Mouse (Mus musculus) B cell, adult 2 months (primary cell): ENCODE data around the gene Il12rb1.
A peak's percentile ranks its signal among the peaks of the same experiment; 100 is the strongest.

Experiments used
- DNase-seq, 2 experiments: peaks; one replicate each; pipeline ENCODE4 v3.0.0; 2022

Gene Il12rb1

DNA sequence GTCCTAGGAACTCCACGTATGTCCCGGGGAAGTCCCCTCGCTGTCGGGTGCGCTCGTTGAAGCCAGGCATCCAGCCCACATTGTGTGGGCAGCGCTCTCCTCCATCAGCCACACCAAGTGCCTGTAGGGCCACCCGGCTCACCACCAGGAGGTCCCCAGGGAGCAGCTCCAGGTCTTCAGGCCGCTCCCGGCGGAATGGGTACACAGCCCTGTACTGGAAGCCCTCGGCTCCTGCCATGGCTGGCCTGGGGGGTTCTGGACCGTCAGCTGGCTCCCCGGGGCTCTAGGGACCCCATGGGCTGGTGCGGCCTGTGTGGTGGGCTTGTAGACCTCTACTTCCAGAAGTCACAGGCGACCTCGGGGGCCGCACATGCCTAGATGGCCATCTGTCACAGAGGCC is 33.5 kb upstream of the Il12rb1 start:
- no peak for DNase-seq

DNA sequence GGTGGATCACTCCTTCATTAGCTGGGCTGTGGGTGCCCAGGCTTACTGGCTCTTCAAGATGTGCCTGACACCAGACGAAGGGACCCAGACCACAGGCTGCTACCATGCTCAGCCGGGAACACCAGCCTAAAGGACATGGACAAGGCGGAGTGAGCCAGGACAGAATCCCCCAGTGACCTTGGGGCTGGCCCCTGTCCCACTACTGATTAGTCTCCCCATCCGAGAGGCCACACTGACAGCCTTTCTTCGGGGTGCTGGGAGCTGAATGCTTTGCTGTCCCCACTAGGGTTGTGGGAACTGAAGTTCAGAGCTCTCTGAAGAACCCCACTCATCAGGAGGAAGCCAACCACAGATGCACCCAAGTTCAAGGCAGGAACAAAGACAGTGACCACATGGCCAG is 33.0 kb upstream of the Il12rb1 start:
- DNase-seq: no peak

DNA sequence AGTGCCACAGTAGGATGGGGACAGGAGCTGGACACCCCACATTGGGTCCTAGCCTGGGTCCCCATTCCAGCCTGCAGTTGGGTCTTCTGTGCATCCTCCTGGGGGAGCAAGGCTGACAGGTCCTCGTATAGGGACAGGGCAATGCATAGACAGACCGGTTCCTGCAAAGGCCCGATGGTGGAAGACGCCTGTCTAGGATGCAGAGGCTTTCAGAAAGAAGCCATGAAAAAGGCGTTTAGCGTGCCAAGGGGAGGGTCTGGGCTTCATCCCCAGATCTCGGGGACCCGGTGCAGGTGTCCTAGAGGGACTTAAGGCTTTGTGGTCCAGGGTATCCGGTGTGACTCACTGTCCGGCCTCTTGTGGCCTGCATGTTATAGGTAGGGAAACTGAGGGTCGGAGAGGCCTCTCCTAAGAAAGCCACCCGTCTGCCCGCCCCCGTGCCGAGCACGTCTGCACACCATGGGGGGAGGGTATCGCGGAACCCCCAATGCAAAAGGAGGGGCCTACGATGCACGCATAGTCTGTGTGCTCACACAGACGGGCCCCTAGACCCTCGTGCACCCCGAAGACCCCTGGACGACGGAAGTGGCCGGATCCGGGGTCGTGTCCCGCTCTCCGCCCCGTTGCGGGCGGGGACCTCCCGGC is 32.3 kb upstream of the Il12rb1 start:
- DNase-seq: peak in 1 of 2 experiments; percentile 25

DNA sequence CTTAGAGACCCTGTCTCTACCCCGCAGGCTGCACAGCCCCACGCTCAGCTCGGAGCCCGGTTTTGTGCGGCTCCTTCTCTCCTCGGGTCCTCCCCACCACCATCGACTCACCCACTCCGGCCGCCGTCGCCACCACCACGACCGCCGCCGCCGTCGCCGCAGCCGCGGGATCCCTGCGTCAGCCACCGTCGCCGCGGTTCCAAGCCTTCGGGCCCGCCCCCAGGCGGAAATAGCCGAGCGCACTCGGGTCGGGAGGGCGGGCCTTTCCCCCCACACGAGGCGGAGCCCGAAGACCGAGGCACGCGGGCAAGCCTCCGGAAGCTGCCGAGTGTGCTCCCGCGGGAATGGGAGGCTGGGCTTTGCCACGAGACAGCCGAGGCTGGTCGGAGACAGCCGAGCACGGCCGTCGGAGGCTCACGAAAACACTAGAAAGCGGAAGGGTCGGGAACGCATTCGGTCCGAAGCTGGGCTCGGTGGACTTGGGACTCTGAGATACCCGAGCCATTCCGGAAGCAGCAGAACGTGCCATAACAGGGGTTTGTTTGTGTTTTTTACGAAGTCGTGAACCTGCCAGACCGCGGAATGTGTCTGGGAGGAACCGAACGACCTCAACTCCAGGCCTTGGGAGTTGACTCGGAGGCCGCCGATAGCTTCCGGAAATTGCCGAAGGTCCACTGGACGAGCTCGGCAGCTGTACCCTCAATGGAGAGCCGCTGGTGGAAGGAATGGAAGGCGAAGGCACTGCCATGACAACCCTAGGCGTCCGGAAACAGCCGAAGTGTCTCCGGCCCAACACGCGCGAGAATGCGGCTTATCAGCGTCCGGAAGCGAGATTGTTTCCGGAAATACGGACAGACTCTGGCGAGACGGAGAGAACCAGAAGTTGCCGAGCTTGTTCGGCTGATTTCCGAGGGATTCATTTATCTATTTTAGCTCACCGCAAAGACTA is 31.5 kb upstream of the Il12rb1 start, which contains the start of gene Pik3r2:
Pik3r2 (minus strand) TSS at position 218 of the 949 bp plus-strand sequence.
- DNase-seq: peak; percentile 98 to 99

DNA sequence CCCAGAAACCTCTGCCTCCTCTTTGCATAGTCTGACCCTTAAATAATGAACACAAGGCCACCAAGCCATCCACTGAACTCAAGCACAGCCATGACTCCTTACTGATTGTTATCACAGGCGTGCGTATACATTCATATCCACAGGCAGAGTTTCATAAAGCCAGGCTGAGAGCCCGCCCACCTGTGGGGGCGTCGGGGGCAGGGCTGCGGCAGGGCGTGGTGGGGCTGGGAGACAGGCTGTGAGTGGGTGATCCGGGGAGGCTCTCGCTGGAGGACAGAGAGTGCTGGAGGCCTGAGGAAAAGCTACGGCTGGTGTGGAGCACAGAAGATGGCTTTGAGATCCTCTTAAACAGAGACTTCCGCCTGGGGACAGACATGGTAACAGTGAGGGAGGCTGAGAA is 28.2 kb upstream of the Il12rb1 start:
- DNase-seq: no peak

DNA sequence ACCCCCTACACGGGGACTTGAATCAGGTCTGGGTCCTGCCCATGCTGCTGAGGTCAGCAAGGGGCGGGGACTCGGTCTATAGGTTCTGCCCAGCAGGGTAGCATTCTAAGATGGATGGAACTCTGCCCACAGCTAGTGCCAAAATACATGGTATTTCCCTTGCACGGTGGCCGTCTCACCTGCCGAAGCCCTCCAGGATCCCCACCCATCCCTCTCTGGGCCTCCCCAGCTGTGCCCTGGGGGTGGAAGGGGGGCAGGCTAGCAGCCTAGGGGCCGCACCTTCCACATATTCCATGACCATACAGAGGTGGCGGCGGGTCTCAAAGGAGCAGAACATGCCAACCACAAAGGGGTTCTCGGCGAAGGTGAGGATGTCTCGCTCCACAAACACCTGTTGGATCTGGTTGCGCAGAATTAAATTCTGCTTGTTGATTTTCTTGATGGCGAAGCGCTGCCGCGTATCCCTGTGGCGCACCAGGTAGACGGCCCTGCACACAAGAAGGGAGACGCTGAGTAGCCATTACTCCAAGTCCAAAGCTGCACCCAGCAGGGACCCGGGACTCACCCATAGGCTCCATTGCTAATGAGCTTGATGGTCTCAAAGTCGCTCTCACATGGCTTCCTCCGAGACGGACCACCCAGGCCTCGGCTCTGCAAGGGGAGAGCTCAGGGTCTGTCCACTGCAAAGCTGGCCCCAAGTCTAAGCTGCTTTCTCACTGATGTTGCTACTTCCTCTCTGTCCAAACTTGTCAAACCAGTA is 21.8 kb upstream of the Il12rb1 start:
- DNase-seq: no peak

DNA sequence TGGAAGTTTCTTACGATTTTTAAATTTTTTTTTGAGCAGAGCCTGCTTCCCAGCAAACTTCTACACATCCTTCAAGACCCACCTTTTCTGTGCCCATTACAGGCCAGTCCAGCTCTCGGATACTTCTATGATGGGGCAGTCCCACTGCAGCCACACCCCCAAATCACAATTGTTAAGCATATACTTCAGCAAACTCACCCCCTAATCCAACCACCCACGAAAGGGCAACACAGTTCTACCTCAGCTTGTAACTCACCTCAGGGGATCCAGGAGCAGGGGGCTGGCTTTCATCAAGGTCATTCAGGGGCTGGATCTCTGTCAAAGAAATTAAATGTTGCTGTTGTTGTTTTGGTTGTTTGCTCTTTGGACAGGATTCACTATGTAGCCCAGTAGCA is 21.2 kb upstream of the Il12rb1 start:
- no peak for DNase-seq

DNA sequence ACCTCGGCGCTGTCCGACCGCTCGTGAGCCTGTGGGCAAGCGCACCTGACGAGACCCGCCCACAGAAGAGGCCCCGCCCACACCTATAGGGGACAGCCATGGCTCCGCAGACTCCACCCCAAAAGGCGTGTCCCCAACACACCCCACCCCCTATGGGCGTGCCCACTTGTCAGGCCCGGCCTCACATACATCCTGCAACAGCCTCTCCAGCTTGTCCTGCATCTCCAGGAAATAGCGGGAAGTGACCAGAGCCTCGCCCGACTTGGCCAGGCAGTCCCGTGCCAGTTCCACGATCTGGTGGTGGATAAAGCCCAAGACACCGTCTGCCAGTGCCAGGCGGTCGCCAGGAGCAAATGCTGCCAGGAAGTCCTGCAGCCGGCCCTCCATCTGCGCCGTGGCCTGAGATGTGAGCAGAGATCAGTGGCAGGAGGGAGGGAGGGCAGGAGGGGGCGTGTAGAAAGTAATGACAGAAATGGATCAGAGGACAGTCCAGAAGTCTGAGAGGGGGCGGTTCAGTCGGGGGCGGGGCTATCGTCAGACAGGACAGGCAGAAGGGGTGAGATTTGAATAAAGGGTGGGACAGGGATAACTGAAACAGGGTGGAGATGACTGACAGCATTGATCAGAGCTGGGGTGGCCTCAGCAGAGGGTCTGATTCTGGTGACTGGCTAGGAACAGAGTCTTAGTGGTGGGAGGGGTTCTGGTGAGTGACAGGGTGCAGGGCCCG is 20.1 kb upstream of the Il12rb1 start:
- peak in 1 of 2 experiments; percentile 22 for DNase-seq

DNA sequence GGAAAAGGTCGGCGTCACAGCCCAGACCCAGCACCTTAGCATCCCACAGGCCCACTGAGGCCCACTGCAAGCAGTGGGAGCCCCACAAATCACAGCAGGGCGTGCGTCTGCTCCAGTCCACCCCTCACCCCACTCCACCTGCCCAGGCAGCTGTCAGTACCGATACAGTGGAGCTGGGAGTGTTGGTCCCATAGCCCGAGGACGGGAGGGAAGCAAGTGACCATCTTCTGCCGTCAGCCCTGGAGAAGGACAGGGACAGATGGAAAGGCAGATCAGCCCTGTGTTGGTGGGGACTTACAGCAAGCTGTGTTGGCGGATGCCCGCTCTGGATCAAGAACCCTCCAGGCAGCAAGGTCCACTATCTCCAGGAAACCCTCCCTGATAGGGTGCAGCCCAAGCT is 19.2 kb upstream of the Il12rb1 start:
- DNase-seq: no peak

DNA sequence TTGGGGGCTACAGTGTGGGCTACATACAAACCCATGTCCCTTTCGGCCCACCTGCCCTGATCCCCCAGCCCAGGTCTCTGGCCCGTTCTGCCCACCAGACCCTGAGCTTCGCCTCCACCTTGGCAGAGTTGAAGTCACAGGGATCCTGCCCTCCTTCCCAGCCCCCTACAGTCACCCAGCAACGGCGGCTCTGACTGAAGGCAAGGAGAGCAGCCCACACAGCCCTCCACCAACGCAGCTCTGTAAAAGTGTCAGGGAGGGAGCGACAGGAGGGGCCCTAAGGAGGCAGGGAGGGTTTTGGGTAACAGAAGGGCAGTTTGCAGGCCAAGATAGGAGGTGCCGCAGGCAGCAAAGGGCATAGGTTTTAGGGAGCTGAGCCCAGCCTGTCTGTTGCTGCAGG is 17.4 kb upstream of the Il12rb1 start:
- DNase-seq: no peak

DNA sequence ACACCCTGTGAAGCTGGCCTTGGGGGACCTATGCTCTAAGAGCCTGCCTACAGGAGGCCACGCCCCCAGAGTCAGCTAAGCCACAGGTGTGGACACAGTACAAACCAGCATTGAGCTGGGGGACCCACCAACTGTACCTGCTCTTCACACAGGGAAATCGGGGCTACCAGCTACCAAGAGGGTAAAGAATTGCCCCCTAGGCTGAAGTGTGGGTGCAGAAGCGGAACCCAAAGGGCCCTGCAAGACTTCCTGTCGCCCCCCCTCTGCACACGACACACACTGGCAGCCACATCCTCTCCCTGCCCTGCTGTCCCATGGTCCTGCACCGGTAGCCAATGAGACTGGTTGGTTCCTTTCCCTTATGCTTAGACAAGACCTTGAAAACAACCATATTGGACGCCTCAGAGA is 17.0 kb upstream of the Il12rb1 start:
- DNase-seq: peak; percentile 78 to 80

DNA sequence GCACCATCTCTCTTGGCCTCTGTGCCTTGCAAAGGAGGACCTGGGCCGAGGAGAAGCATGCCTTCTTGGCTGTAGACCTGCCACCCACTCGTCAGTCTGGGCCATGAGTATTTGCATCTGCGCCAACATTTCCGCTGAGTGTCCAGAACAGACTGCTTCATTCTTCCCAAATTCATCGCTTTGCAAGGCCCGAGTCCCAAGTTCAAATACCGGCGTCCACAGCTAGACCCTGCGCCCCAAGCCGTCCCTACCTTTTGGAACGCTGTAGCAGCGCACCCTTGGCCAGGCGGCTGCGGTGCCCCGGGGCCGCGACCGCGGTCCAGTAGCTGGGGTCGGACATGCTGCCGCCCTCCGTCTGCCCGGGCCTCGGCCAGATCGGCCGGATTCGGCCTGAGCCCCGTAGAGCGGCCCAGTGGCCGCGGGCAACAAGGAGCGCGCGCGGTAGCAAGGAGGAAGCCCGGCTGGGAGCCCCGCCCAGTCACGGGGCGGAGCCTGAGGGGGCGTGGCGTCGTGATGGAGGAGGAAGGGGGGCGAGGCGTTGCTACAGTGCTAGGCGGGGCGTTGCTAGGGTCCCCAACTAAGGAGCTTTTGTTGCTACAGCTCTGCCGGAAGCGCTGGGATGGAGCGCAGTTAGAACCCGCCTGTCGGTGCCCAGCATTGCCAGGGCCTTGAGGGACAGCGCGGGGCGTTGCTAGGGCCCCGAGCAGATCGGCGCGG is 16.1 kb upstream of the Il12rb1 start:
- DNase-seq: peak; percentile 100

DNA sequence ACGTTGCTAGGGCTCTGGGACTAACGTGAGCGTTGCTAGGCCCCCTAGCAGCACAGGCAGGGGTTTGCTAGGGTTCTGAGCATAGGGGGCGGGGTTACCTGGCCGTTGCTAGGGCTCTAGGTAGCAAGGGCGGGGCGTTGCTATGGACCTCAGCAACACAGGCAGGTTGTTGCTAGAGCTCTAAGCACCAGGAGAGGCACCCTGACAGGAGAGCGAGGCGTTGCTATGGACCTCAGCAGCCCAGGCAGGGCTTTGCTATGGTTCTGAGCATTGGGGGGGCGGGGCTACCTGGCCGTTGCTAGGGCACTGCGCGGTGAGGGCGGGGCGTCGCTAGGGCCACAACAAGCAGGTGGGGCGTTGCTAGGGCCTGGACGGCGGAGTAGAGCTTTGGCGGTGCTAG is 15.5 kb upstream of the Il12rb1 start:
- peak; percentile 95 to 97 for DNase-seq

DNA sequence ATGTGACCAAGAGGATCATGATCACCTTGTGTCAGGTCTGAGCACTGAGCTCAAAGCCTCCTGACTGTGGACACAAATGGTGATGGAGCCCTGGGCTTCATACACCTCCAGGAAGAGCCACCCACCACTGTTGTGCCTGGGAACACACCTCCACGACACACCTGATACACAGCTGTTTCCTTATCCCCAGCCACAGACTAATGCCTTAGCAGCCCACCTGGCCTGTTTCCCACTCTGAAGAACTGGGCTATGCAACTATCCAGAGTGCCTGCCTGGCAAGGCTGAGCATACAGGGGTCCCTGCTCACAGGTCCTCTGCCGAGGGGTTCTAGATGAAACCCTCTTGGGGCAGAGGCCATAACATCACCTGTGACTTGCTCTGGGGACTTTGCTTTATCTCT is 14.0 kb upstream of the Il12rb1 start:
- no peak for DNase-seq

DNA sequence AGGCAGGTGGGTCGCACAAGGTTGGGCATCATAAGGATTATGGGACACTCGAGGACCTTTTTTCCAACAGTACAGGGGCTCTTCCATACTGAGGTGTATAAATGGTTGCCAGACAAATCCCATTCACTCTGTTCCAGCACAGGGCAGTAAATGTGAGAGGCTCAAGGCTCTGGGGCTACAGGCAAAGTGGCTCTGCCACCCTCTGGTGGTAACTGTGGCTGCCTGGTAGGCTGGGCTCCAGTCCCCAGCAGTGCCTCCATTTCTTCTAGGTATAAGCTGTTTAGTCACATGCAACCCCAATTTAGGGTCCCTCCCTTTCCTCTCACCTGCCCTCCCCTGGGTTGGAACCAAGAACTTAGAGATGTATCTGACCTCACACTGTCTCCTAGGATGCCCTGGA is 12.9 kb upstream of the Il12rb1 start:
- no peak for DNase-seq

DNA sequence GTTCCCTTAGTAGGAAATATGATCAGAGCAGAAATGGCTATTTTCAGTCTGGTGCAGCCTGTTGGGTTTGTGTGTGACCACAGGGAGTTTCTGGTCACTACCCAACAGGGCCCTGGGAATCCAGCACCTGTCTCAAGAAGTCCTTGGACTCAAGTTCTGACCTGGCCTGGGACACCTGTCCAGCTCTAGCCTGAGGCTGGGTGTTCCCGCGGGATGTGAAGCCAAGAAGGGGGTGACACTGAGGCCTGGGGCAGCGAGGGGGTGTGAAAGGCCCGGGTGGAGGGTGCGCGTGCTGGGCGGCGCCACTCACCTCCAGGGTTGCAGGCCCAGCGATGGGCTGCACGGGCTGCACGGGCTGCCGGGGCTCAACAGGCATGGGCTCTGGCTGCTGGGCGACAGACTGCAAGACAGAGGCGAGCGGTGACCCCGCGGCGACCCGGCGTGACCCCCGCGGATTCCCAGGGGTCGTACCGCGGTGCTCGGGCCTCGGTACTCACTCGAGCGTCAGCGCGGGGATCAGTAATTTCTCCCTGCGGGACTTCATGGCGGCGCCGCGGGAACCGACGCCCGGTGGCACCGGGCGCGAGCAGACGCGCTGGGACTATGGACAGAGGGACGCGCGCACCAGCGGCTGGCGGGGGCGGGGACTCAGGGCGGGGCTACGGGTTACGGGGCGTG is 11.7 kb upstream of the Il12rb1 start:
- DNase-seq: no peak

DNA sequence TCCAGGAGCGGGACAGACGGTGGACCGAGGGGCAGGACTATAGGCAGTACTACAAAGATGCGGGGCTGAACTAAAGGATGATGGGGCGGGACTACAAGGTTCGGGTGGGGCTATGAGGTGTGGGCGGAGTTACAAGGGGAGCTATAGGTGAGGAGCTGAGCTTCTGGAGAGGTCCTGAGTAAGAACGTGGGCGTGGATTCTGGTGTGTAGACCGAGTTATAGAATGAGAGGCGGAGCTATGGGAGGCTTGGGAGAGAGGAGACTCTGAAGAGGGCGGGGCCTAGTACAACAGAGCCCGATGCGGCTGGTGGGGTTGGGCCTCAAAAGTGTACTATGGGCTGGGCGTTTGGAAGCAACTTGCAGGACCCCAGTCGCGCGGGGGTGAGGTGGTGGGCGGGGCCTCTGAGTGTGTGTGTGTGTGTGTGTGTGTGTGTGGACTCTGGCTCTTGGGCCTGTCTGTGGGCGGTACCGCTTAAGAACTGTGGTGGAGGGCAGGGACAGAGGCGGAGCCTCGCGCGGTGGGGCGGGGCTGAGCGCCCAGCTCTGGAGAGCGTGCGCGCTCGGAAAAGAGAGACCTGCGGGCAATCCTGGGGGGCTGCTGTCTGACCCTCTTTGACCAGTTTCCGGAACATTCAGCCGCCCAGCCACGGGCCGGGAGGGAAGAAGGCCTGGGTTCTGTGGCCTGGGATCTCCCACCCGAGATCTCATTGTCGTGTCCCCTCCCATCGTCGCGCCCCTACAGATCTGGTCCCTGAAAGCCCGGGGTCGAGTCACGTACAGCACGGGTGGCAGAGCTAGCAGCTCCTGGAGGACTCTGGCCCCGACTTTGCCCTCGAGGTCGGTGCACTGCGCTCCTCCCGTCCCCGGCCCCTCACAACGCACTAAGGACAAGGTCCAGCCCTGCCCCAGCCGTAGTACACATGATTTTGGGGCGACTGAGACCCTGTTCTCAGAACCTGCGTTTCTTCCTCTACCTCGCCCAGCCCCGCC is 10.9 kb upstream of the Il12rb1 start:
- DNase-seq: peak; percentile 85 to 86

DNA sequence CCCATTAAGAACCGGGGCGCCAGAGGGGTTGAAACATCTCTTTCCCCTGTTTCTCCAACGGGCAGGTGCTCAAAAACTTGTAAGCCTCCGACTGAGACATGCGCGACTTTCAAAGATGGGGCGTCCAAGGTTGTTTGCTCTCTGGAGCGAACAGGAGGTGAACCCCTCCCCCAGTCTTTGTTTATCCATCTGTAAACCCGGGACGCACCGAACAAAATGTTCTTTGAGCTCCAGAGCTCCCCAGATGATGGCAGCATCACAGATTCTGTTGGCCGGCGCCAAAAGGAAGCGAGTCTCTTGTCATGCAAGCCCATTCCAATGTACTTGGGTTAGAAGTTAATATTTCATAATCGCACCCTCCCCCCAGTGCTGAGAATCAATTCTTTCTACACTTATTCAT is 10.0 kb upstream of the Il12rb1 start:
- no peak for DNase-seq

DNA sequence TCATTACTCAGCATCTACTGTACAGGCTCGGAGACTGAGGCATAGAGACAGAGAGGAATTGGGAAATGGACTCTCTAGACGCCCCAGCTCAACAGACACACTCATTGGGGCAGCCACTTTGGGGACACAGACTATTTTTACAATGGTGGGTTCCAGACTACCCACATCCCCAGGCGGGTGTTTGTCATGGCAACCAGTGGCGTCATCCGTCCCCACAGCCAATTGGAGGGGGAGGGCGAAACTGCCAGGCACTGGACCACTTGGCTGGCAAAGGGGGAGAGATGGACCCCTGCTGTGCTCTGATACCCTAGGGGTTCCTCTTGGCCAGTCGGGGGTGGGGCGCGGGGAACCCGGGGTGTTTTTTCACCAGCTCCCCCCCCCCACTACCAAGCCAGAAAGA is 7.6 kb upstream of the Il12rb1 start:
- DNase-seq: peak; percentile 49 to 53

DNA sequence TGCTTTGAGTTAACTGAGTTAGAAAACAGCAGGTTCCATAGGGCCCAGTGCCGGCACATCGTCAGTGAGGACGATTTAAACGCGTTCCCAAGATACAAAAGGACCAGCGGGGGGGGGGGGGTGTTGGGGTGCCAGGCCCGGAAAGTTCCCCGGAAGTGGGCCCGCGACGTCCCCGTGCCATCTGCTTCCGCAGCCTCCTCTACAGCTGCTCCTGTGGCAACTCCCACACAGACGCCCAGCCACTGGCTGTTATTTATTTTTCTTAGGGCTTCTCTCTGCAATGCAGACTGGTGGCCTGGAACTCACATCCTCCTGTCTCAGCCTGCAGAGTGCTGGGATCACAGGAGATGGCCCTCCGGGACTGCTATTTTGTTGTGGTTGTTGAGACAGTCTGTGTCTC is 7.1 kb upstream of the Il12rb1 start:
- peak; percentile 43 to 46 for DNase-seq
